Mouse (Mus musculus) embryonic facial prominence, embryonic 15.5 days (tissue): ENCODE measurements at regions not wholly inside any gene's neighbourhood (a gene's known extent, or its start where the extent isn't known, plus 50 kb on each side); places are given as distances from the start of the nearest gene placed in this dataset.

Experiments used
- ATAC-seq: fragments of 200-750 bp; cut with Nextera tagmentation; 2 replicates; pipeline ENCODE4 v1.8.0; 2017; ENCODE audit warnings: low read depth, moderate TSS enrichment; ENCODE audit not compliant: insufficient number of reproducible peaks, low FRiP score, low TSS enrichment
- H3K27ac ChIP-seq: fragments of 300-500 bp; sonication (generic); replicated peaks from 2 replicates; pipeline ENCODE4 v1.5.1; 2015; ENCODE audit warnings: mild to moderate bottlenecking, inconsistent platforms
- H3K27me3 ChIP-seq: fragments of 300-500 bp; sonication (generic); 2 replicates; pipeline ENCODE4 v1.6.1; 2015; ENCODE audit warnings: inconsistent platforms
- H3K36me3 ChIP-seq: fragments of 300-500 bp; sonication (generic); 2 replicates; pipeline ENCODE4 v1.6.1; 2015; ENCODE audit warnings: mild to moderate bottlenecking, inconsistent platforms
- H3K4me1 ChIP-seq: fragments of 300-500 bp; sonication (generic); 2 replicates; pipeline ENCODE4 v1.6.1; 2015; ENCODE audit warnings: inconsistent platforms
- H3K4me2 ChIP-seq: fragments of 300-500 bp; sonication (generic); replicated peaks from 2 replicates; pipeline ENCODE4 v1.6.1; 2015; ENCODE audit warnings: mild to moderate bottlenecking, inconsistent platforms
- H3K4me3 ChIP-seq: fragments of 300-500 bp; sonication (generic); replicated peaks from 2 replicates; pipeline ENCODE4 v1.5.1; 2015; ENCODE audit warnings: mild to moderate bottlenecking, inconsistent platforms
- H3K9ac ChIP-seq: fragments of 300-500 bp; sonication (generic); 2 replicates; pipeline ENCODE4 v1.6.1; 2015; ENCODE audit warnings: inconsistent platforms
- H3K9me3 ChIP-seq: fragments of 300-500 bp; sonication (generic); replicated peaks from 2 replicates; pipeline ENCODE4 v1.6.1; 2016; ENCODE audit warnings: inconsistent platforms
- WGBS: fragments of 180-500 bp; shearing (Covaris S2); methylation state at CpG from one replicate; pipeline ENCODE4 v1.1.7; 2015; 5-methylcytosine and 5-hydroxymethylcytosine counted together

GRCm38 (mm10) chr13:56362238-56362637, 64.2 kb upstream of the Gm3045 start:
- Histone ChIP-seq H3K4me3 (no peak overlapping the region), H3K27ac (peak overlapping the region; percentile 48)
- WGBS = 66% methylated on average over 4 of the region's 4 CpGs

GRCm38 (mm10) chr13:56362646-56363045, 63.7 kb upstream of the Gm3045 start:
- no peaks in the 10 kb centered on the region for H3K27me3 ChIP-seq
- ATAC-seq = no peak
- H3K9me3 ChIP-seq = no peaks in the 10 kb centered on the region
- H3K9ac ChIP-seq = no peak overlapping the region
- no peak overlapping the region for H3K4me3 ChIP-seq
- H3K4me1 ChIP-seq = peaks cover 17% of the 10 kb centered on the region
- H3K36me3 ChIP-seq = no peaks in the 10 kb centered on the region
- H3K4me2 ChIP-seq = no peak overlapping the region
- no peak overlapping the region for H3K27ac ChIP-seq
- 53% methylated on average over 13 of the region's 13 CpGs for WGBS

More at GRCm38 (mm10) chr13:56362238-56362637, 64.2 kb upstream of the Gm3045 start:
- no peak for ATAC-seq
- Histone ChIP-seq H3K4me1 (peaks cover 17% of the 10 kb centered on the region), H3K36me3 (no peaks in the 10 kb centered on the region), H3K27me3 (no peaks in the 10 kb centered on the region), H3K9ac (no peak overlapping the region), H3K9me3 (no peaks in the 10 kb centered on the region), H3K4me2 (no peak overlapping the region)

GRCm38 (mm10) chr13:56369600-56369999, 56.8 kb upstream of the Gm3045 start:
- no peaks in the 10 kb centered on the region for H3K27me3 ChIP-seq
- WGBS = 73% methylated on average over 2 of the region's 2 CpGs
- no peak overlapping the region for H3K4me2 ChIP-seq
- no peaks in the 10 kb centered on the region for H3K9me3 ChIP-seq
- no peak overlapping the region for H3K27ac ChIP-seq
- no peak overlapping the region for H3K4me3 ChIP-seq
- H3K36me3 ChIP-seq = no peaks in the 10 kb centered on the region
- ATAC-seq = no peak
- H3K9ac ChIP-seq = no peak overlapping the region
- H3K4me1 ChIP-seq = peaks cover 15% of the 10 kb centered on the region; the same call in 1 of the 2 replicates

GRCm38 (mm10) chr13:56371374-56371773, 55.0 kb upstream of the Gm3045 start:
- Histone ChIP-seq H3K36me3 (no peaks in the 10 kb centered on the region), H3K4me2 (no peak overlapping the region), H3K27me3 (no peaks in the 10 kb centered on the region), H3K4me3 (no peak overlapping the region), H3K9ac (no peak overlapping the region), H3K27ac (no peak overlapping the region), H3K4me1 (peaks cover 15% of the 10 kb centered on the region; the same call in 1 of the 2 replicates), H3K9me3 (no peaks in the 10 kb centered on the region)
- ATAC-seq = no peak
- 42% methylated on average over 5 of the region's 5 CpGs for WGBS

- no peak overlapping the region for H3K4me3 ChIP-seq
- WGBS = 64% methylated on average over 20 of the region's 20 CpGs
- no peaks in the 10 kb centered on the region for H3K27me3 ChIP-seq
- no peaks in the 10 kb centered on the region for H3K36me3 ChIP-seq
- H3K4me1 ChIP-seq = peaks cover 15% of the 10 kb centered on the region; the same call in 1 of the 2 replicates
- H3K27ac ChIP-seq = no peak overlapping the region
- H3K4me2 ChIP-seq = no peak overlapping the region
- no peak for ATAC-seq
- no peaks in the 10 kb centered on the region for H3K9me3 ChIP-seq
- H3K9ac ChIP-seq = no peak overlapping the region
Observed at GRCm38 (mm10) chr13:56372003-56372725, 54.2 kb upstream of the Gm3045 start.

- Histone ChIP-seq H3K4me3 (no peak overlapping the region), H3K9ac (no peak overlapping the region), H3K27ac (no peak overlapping the region), H3K4me2 (no peak overlapping the region), H3K27me3 (no peaks in the 10 kb centered on the region), H3K36me3 (no peaks in the 10 kb centered on the region), H3K9me3 (no peaks in the 10 kb centered on the region), H3K4me1 (peaks cover 15% of the 10 kb centered on the region; the same call in 1 of the 2 replicates)
- WGBS = 81% methylated on average over 6 of the region's 6 CpGs
- no peak for ATAC-seq
Observed at GRCm38 (mm10) chr13:56372727-56373126, 53.7 kb upstream of the Gm3045 start.
